Mouse (Mus musculus) retina, postnatal 7 days (tissue): ENCODE data around the gene Lyzl4.

Source experiments
- DNase-seq: peaks from one replicate; pipeline ENCODE4 v3.0.0-alpha.2; 2012; ENCODE audit warnings: low read depth, low spot score

Gene Lyzl4

DNA sequence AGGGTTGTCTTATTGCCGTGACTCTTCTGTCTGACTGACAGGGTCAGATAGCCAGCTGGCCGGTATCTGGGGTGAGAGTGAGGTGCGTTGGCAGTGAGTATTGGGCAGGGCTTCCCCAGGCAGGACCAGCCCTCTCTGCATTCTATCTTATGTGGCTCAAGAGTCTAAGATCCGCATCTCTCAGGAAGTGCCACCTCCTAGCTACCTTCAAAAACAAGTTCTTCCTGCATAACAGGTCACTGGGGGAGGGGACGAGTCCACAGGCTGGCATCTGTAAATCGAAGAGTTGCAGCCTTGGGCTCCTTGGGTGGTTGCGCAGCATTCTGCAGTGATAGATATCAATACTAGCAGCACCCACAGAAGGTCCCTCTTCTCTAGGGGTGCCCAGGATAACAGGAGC is 5.1 kb upstream of the Lyzl4 start:
- DNase-seq: no peak

DNA sequence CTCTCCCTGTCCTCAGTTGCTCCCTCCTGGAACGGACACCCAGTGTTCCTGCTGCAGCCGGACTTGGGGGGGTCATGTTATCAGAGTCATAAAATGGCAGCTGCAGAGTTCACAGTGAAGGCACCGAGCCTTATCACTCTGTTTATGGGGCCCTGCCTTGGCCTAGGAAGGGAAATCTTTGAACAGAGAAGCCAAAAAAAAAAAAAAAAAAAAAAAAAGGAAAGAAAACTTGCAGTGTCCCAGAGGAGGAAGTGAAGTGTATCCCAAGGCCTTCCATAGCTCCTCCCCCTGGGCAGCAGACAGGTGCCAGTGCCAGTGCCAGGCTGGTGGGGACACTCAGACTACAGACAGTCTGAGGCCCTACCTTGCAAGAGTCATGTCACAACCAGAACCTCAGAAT is 3.0 kb upstream of the Lyzl4 start:
- DNase-seq: no peak

GRCm38 (mm10) chr9:121642401-121643181 is 695 bp upstream of the Lyzl4 start, which contains the start of gene Vipr1:
Gene Vipr1, plus strand, starts transcription at chr9:121642716.
- DNase-seq: peak; percentile 46

DNA sequence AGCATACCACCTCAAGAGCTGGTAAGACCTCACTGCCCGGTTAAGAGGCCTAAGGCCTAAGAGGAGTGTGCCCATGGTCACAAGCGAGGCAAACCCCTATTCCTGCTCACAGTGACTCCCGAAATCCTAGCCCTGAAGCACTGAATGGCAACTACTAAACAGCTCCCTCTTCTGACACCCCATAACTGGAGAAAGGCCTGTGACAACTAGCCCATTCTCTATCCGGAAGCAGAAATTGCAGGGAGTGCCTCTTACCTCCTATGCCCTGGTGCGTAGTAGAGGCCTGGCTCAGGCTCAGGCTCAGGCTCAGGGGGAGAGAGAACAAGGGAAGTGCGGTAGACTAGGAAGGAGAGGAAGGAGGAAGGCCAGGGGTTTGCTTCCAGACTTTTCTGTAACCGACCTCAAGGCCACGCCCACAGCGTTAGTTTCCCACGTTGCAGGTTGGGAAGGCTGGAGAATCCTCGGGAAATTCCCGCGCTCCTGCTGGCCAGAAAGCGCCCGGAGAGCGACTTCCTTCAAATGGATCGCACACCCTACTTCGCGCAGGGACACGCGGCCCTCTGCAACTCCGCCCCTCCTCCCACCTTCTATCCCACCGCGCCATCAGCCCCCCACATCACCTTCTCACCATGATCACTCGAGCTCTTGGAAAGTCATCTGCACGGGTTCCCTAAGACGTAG is 521 bp downstream of the Lyzl4 start:
- no peak for DNase-seq

DNA sequence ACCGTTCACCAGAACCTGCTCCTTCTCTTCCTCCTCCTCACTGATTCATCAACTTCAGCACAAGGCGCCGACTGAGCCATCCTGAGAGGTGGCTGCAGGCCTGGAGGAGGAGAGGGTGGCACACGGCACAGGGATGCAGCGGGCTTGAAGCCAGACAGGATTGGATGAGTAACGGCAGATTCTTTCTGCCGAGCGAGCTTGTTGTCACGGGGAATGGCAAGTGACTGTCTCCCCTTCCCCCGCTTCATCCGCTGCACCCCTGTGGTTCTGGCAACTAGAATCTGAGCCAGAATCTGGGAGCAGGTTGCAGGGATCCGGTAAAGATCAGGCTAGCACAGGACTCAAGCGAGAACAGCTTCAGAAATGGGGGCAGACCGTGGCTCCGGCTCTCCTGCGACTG is 2.1 kb downstream of the Lyzl4 start:
- DNase-seq: no peak

DNA sequence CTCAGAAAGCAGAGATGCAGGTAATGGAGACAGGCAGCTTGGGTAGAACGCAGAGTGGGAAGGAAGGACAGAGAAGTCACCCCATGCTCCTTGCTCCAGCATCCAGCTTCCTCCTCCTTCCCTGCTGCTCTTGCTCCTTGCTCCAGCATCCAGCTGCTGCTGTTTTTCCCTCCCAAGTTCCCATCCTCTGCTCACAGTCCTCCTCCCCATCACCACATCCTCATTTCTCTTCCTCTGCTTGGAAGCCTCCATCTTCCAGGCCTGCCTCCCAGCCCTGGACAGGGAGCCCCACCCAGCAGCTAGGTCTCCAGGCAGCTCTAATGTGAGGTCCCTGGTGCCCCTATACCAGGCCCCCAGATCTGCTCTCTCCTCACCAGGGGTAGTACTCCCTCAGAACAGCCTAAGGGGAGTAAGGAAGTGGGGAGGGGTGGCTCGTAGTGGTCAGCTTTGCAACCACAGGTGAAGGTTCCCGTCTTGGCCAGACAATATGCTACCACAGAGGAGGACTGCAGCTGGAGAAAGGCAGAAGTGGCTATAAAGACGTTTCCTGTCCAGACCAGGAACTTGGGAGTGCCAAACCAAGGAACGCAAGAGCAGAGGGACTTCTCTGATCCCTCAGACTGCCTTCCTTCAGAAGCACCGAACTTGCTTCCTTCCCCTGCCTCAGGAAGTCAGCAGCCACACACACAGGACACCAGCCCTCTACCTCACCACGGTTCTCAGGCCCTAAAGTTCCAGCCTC is 5.9 kb downstream of the Lyzl4 start:
- DNase-seq: no peak

DNA sequence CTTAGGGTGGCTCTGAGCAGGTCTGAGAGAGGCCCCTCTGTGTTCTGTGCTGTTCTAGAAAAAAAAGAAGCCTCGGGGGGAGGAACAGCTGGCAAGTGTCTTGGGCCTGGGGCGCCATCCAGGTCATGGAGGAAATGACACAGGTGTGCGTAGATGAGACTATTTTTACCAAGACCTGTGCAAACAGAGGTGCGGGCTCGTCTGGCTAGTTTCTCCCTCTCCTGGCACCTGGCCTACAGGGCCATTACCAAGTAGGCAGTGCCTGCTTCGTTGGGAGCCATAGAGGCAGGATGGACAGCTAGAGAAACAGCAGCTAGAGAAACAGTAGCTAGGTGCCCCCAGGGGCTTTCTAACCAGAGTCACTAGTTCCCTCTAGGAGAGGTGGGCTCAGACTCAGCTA is 8.6 kb downstream of the Lyzl4 start:
- DNase-seq: no peak

- DNase-seq: no peak
Observed at GRCm38 (mm10) chr9:121632891-121633290, 9.0 kb downstream of the Lyzl4 start.

DNA sequence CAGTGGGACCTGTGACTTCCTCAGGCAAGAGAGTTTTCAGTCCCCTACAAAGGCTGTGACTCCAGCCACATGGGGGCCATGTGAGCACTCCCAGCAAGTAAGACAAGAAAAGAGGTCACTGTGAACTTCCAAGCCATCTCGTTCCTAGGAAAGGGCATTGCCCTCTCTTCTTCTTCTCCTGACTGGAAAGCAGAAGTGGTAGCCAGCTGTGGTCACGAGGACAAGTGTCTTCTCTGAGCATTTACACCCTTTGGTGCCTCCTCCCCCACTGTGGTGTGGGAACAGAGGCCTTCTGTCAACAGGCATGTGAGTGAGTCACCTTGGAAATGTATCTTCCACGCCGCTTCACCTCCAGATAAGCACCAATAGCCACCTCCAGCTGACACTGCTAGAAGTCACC is 9.9 kb downstream of the Lyzl4 start:
- no peak for DNase-seq

DNA sequence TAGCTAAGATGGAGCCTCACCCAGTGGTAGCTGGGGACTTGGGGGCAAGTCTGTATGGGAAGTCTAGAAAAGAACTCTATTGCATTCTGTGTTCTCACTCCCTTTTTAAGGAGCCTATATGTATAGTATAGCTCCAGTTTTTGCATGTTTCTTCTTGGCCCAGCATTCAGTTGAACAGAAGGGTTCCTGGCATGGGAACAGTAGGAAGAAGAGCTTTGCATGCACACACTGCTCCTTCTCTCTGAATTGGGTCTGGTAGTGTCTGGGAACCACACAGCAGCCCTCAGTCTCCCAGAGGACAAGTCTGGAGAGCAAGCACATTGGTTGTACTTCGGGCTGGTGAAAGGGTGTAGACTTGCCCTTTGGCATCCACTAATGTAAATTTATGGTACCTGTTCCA is 11.3 kb downstream of the Lyzl4 start:
- no peak for DNase-seq

GRCm38 (mm10) chr9:121624920-121625319 is 17.0 kb downstream of the Lyzl4 start:
- no peak for DNase-seq

DNA sequence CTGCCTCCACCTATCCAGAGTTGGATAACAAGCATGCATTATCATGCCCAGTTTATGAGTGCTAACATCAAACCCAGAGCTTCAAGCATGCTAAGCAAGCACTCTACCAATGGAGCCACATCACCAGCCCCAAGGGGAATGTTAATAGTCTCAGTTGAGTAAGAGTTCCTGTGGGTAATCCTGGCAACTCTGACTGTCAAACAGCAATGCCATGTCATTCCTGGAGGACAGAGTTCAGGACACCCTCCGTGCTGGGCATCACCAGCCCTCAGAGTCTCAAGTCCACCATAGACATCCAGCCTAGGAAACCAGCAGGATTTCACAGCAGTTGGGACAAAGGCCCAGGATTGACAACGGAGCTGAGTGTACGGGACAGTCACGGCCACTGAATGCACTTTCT is 18.7 kb downstream of the Lyzl4 start:
- no peak for DNase-seq

- DNase-seq: no peak
Observed at GRCm38 (mm10) chr9:121619441-121619840, 22.5 kb downstream of the Lyzl4 start.

- no peak for DNase-seq
Observed at GRCm38 (mm10) chr9:121616471-121616870, 25.4 kb downstream of the Lyzl4 start.

- DNase-seq: no peak
Observed at GRCm38 (mm10) chr9:121614241-121614757, 27.6 kb downstream of the Lyzl4 start.

DNA sequence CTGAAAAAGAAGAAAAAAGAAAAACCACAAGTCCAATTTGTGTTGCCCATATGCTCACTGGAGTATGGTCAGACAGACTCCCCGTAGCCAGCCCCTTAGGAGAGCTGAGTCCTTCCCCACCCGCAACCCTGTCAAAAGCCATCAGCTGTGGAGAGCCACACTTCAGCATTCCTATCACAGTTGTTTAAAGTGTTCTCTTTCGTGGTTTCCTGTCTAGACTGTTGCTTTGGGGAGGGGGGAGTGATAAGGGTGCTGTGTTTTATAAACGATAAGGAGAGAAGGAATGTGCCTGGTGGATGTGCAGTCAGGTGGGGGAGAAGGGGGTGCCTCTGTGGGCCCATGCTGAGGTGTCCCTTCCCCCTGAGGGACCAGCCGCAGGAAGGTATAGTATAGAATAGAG is 28.7 kb downstream of the Lyzl4 start:
- no peak for DNase-seq

- no peak for DNase-seq
Observed at GRCm38 (mm10) chr9:121609381-121609780, 32.5 kb downstream of the Lyzl4 start.

DNA sequence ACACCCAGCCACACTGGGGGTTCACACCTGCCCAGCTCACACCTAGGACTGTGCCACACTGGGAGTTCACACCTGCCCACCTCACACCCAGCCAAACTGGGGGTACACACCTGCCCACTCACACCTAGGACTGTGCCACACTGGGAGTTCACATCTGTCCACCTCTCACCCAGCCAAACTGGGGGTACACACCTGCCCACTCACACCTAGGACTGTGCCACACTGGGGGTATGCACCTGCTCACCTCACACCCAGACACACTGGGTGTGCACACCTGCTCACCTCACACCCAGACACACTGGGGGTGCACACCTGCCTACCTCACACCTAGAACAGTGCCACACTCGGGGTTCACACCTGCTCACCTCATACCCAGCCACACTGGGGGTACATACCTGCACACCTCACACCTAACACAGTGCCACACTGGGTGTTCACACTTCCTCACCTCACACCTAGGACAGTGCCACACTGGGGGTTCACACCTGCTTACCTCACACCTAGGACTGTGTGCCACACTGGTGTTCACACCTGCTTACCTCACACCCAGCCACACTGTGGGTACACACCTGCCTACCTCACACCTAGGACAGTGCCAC is 35.3 kb downstream of the Lyzl4 start:
- DNase-seq: no peak

DNA sequence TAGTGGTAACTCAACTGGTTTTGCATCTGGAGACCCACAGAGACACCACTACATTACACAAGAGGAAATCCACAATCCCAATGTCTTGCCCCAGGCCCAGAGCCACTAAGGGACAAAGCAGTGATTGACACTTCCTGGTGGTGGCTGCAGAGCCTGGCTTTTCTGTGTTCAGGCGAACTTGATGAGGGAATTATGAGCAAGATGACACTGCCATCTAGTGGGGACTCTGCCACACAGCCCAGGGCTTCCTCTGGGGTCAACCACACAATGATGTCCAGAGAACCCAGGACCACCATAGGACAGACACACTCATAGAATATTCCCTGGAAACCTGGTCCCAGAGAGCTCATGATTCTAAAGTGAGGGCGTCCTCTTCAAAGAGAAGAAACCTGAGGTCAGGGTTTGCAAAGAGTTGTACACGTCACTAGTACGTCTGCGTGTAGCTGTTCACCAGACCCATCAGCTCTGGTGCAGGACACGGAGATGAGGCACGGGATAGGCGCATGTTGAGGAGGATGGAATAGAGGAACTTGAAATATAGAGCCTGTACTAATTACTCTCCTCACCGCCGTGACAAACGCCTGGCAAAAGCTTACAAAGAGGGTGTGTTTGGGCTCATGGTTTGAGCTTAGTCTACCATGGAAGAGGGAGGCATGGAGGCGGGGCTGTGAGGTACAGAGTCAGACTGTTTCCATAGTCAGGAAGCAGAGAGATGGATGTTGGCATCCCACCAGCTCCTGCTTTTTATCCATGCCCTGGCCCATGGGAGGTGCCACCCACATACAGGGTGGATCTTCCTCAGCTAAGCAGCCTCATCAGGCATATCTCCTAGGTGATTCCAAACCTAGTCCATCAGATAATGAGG is 36.2 kb downstream of the Lyzl4 start:
- peak; percentile 70 for DNase-seq

- DNase-seq: no peak
Observed at GRCm38 (mm10) chr9:121602381-121602780, 39.5 kb downstream of the Lyzl4 start.

DNA sequence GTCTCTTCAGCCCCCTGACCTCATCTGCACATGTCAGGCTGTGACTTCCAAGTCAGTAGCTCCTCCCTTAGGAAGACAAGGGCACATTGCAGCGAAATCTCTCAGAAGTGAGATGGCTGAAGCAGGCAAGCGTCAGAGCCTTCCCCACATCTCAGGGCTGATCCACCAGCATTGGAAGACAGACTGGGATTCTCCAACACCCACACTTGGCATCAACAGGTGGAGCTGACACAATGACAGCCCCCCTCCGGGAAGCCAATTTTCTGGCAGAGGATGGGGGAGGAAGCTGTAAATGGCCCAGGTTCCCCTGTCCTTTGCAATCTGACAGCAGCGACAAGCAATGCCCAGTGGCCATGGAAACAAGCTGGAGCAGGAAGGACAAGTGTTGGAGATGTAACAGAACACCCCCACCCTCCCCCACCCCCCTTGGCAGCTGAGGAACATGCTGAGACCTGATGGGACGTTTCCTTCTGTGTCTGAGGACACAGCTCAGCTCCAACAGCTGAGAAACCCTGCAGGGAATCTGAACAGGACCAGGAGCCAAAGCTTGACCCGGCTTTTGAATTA is 41.0 kb downstream of the Lyzl4 start:
- no peak for DNase-seq
